Mouse (Mus musculus): Measurements from ENCODE around the gene Rabep2. TPM values are rescaled to one million over a fixed set of nuclear protein-coding genes. Genes with fewer than 3 reads are reported as not detected.
"Not testable (repeated sequence)": the region's sequence is repeated elsewhere in the genome, so short reads cannot be mapped to it uniquely, and the experiment has no call there.

Rabep2 gene
- polyA plus RNA-seq, 1 experiment from 2014 or later = 31.1 TPM

- H3K9ac ChIP-seq = peak overlapping the region; percentile 20
- H3K9me3 ChIP-seq (replicated peaks) = peaks cover 3% of the 10 kb centered on the region
- no peaks in the 10 kb centered on the region for H3K27me3 ChIP-seq
- H3K4me3 ChIP-seq = peak overlapping the region; percentile 24
- peak overlapping the region; percentile 67; the same call in 1 of the 2 replicates for H3K27ac ChIP-seq
- H3K4me1 ChIP-seq = peaks cover 5% of the 10 kb centered on the region
- ATAC-seq (ENCODE audit: low FRiP score) = peak; percentile 56
- WGBS = under 1% methylated on average over 18 of the region's 23 CpGs
- no peaks in the 10 kb centered on the region for H3K36me3 ChIP-seq
- H3K4me2 ChIP-seq (replicated peaks) = peak overlapping the region; percentile 51
Observed at GRCm38 (mm10) chr7:126482392-126482871, 53.9 kb downstream of the Rabep2 start.

GRCm38 (mm10) chr7:126487052-126487483, 58.5 kb downstream of the Rabep2 start, which contains the start of gene Tufm:
Tufm (plus strand) TSS chr7:126487361.
- peak within 1 kb of the TSS; percentile 74 for H3K4me3 ChIP-seq
- no peaks in the 10 kb centered on the region for H3K27me3 ChIP-seq
- peak; percentile 93 for ATAC-seq (ENCODE audit: low FRiP score)
- H3K4me1 ChIP-seq = peaks cover 16% of the 10 kb centered on the region
- peaks cover 29% of the 10 kb centered on the region for H3K36me3 ChIP-seq
- no peaks in the 10 kb centered on the region for H3K9me3 ChIP-seq (replicated peaks)
- 0% methylated on average over 32 of the region's 32 CpGs for WGBS
- H3K27ac ChIP-seq = peak within 1 kb of the TSS; percentile 76
- H3K4me2 ChIP-seq (replicated peaks) = peak within 1 kb of the TSS; percentile 87
- H3K9ac ChIP-seq = peak within 1 kb of the TSS; percentile 74

GRCm38 (mm10) chr7:126487617-126488385, 59.2 kb downstream of the Rabep2 start:
- not testable (repeated sequence) for H3K9me3 ChIP-seq (replicated peaks); H3K27ac ChIP-seq; H3K27me3 ChIP-seq
- H3K36me3 ChIP-seq = peaks cover 36% of the 10 kb centered on the region
- H3K4me1 ChIP-seq = peaks cover 17% of the 10 kb centered on the region
- ATAC-seq (ENCODE audit: low FRiP score) = peak; percentile 24
- H3K4me2 ChIP-seq (replicated peaks) = peak overlapping the region; percentile 87
- peak overlapping the region; percentile 74 for H3K4me3 ChIP-seq
- 19% methylated on average over 25 of the region's 25 CpGs for WGBS
- H3K9ac ChIP-seq = peak overlapping the region; percentile 74

- Histone ChIP-seq H3K36me3 (peaks cover 68% of the 10 kb centered on the region), H3K9me3 (replicated peaks) (no peaks in the 10 kb centered on the region), H3K4me2 (replicated peaks) (no peak overlapping the region), H3K4me3 (no peak overlapping the region), H3K4me1 (peaks cover 17% of the 10 kb centered on the region), H3K27me3 (no peaks in the 10 kb centered on the region), H3K9ac (no peak overlapping the region), H3K27ac (no peak overlapping the region)
- WGBS = 81% methylated on average over 1 of the region's 1 CpGs
- ATAC-seq (ENCODE audit: low FRiP score) = no peak
Observed at GRCm38 (mm10) chr7:126491005-126491404, 62.4 kb downstream of the Rabep2 start.

- Histone ChIP-seq H3K27ac (no peak overlapping the region), H3K36me3 (peaks cover 78% of the 10 kb centered on the region), H3K4me2 (replicated peaks) (no peak overlapping the region), H3K4me1 (peaks cover 17% of the 10 kb centered on the region), H3K4me3 (no peak overlapping the region), H3K9me3 (replicated peaks) (no peaks in the 10 kb centered on the region), H3K9ac (no peak overlapping the region), H3K27me3 (no peaks in the 10 kb centered on the region)
- WGBS = 55% methylated on average over 11 of the region's 11 CpGs
- ATAC-seq (ENCODE audit: low FRiP score) = no peak
Observed at GRCm38 (mm10) chr7:126491973-126492372, 63.4 kb downstream of the Rabep2 start.

- Histone ChIP-seq H3K4me1 (peaks cover 7% of the 10 kb centered on the region; the same call in 1 of the 2 replicates), H3K9me3 (replicated peaks) (no peaks in the 10 kb centered on the region), H3K9ac (no peak overlapping the region), H3K27ac (no peak overlapping the region), H3K4me3 (no peak overlapping the region), H3K36me3 (peaks cover 96% of the 10 kb centered on the region), H3K27me3 (no peaks in the 10 kb centered on the region), H3K4me2 (replicated peaks) (no peak overlapping the region)
- WGBS = 96% methylated on average over 6 of the region's 6 CpGs
- no peak for ATAC-seq (ENCODE audit: low FRiP score)
Observed at GRCm38 (mm10) chr7:126494120-126494519, 65.6 kb downstream of the Rabep2 start.

GRCm38 (mm10) chr7:126496475-126496874, 67.9 kb downstream of the Rabep2 start:
- ATAC-seq (ENCODE audit: low FRiP score) = no peak
- Histone ChIP-seq H3K36me3 (peaks cover 95% of the 10 kb centered on the region), H3K4me3 (no peak overlapping the region), H3K9me3 (replicated peaks) (no peaks in the 10 kb centered on the region), H3K4me1 (peaks cover 15% of the 10 kb centered on the region), H3K27me3 (no peaks in the 10 kb centered on the region), H3K4me2 (replicated peaks) (no peak overlapping the region), H3K27ac (no peak overlapping the region), H3K9ac (no peak overlapping the region)
- 92% methylated on average over 5 of the region's 5 CpGs for WGBS

- H3K27ac ChIP-seq = no peak overlapping the region
Observed at GRCm38 (mm10) chr7:126497966-126498365, 69.4 kb downstream of the Rabep2 start.

More at GRCm38 (mm10) chr7:126497966-126498365, 69.4 kb downstream of the Rabep2 start:
- H3K4me1 ChIP-seq = peaks cover 8% of the 10 kb centered on the region
- H3K27me3 ChIP-seq = no peaks in the 10 kb centered on the region
- no peaks in the 10 kb centered on the region for H3K9me3 ChIP-seq (replicated peaks)
- H3K36me3 ChIP-seq = peaks cover 82% of the 10 kb centered on the region
- H3K4me3 ChIP-seq = no peak overlapping the region
- WGBS = 92% methylated on average over 12 of the region's 12 CpGs
- H3K9ac ChIP-seq = no peak overlapping the region
- H3K4me2 ChIP-seq (replicated peaks) = no peak overlapping the region
- no peak for ATAC-seq (ENCODE audit: low FRiP score)

Other genes starting within 250 kb of the Rabep2 start
- 67.9 and 79.0 TPM in 2 replicates for gene Xpo6, start 228.3 kb upstream of the Rabep2 start, polyA plus RNA-seq (2016; fragmentation: Nextera tagmentation; extraction: Ambion mirVana)
- gene Sbk1, start 156.1 kb upstream of the Rabep2 start, polyA plus RNA-seq (2016; fragmentation: Nextera tagmentation; extraction: Ambion mirVana) = 309 and 312 TPM in 2 replicates
- gene Lat, start 59.2 kb upstream of the Rabep2 start, polyA plus RNA-seq (2016; fragmentation: Nextera tagmentation; extraction: Ambion mirVana) = 2.8 and 3.0 TPM in 2 replicates
- 67.4 and 67.7 TPM in 2 replicates for gene Spns1, start 51.3 kb upstream of the Rabep2 start, polyA plus RNA-seq (2016; fragmentation: Nextera tagmentation; extraction: Ambion mirVana)
- gene Nfatc2ip, start 32.0 kb upstream of the Rabep2 start, polyA plus RNA-seq (2016; fragmentation: Nextera tagmentation; extraction: Ambion mirVana) = 3.8 and 4.7 TPM in 2 replicates
- gene Cd19, start 13.9 kb upstream of the Rabep2 start, polyA plus RNA-seq (2016; fragmentation: Nextera tagmentation; extraction: Ambion mirVana) = not detected in 2 replicates
- 4.1 and 16.7 TPM in 2 replicates for gene Atp2a1, start 34.3 kb downstream of the Rabep2 start, polyA plus RNA-seq (2016; fragmentation: Nextera tagmentation; extraction: Ambion mirVana)
- 63.5 and 65.8 TPM in 2 replicates for gene Sh2b1, start 46.7 kb downstream of the Rabep2 start, polyA plus RNA-seq (2016; fragmentation: Nextera tagmentation; extraction: Ambion mirVana)
- gene Tufm, start 58.6 kb downstream of the Rabep2 start, polyA plus RNA-seq (2016; fragmentation: Nextera tagmentation; extraction: Ambion mirVana) = 113 and 116 TPM in 2 replicates
- 76.8 and 90.1 TPM in 2 replicates for gene Atxn2l, start 74.7 kb downstream of the Rabep2 start, polyA plus RNA-seq (2016; fragmentation: Nextera tagmentation; extraction: Ambion mirVana)
- gene Eif3c, start 137.7 kb downstream of the Rabep2 start, polyA plus RNA-seq (2016; fragmentation: Nextera tagmentation; extraction: Ambion mirVana) = 201 and 206 TPM in 2 replicates
- 0.39 and 0.43 TPM in 2 replicates for gene Apobr, start 156.2 kb downstream of the Rabep2 start, polyA plus RNA-seq (2016; fragmentation: Nextera tagmentation; extraction: Ambion mirVana)
- gene Cln3, start 157.1 kb downstream of the Rabep2 start, polyA plus RNA-seq (2016; fragmentation: Nextera tagmentation; extraction: Ambion mirVana) = 31.7 and 33.7 TPM in 2 replicates
- not detected in 2 replicates for gene Il27, start 166.2 kb downstream of the Rabep2 start, polyA plus RNA-seq (2016; fragmentation: Nextera tagmentation; extraction: Ambion mirVana)
- gene Nupr1, start 202.1 kb downstream of the Rabep2 start, polyA plus RNA-seq (2016; fragmentation: Nextera tagmentation; extraction: Ambion mirVana) = 2.8 and 3.8 TPM in 2 replicates
- 27.3 and 40.6 TPM in 2 replicates for gene Sgf29, start 220.6 kb downstream of the Rabep2 start, polyA plus RNA-seq (2016; fragmentation: Nextera tagmentation; extraction: Ambion mirVana)
- 0.65 and 1.4 TPM in 2 replicates for gene Sult1a1, start 247.7 kb downstream of the Rabep2 start, polyA plus RNA-seq (2016; fragmentation: Nextera tagmentation; extraction: Ambion mirVana)